Mouse (Mus musculus) intestine, embryonic 16.5 days (tissue): ENCODE measurements at regions not wholly inside any gene's neighbourhood (a gene's known extent, or its start where the extent isn't known, plus 50 kb on each side); places are given as distances from the start of the nearest gene placed in this dataset.

Experiments used
- ATAC-seq: fragments of 200-750 bp; cut with Nextera tagmentation; 2 replicates; pipeline ENCODE4 v1.8.0; 2017; ENCODE audit warnings: moderate TSS enrichment, moderate library complexity
- H3K27ac ChIP-seq: fragments of 300-500 bp; sonication (generic); 2 replicates; pipeline ENCODE4 v1.5.1; 2014; ENCODE audit warnings: mild to moderate bottlenecking, low read length
- H3K27me3 ChIP-seq: fragments of 300-500 bp; sonication (generic); replicated peaks from 2 replicates; pipeline ENCODE4 v1.6.1; 2014; ENCODE audit warnings: low read length, control low read depth, mixed read lengths; ENCODE audit not compliant: control insufficient read depth, insufficient read depth
- H3K36me3 ChIP-seq: fragments of 300-500 bp; sonication (generic); 2 replicates; pipeline ENCODE4 v1.6.1; 2014; ENCODE audit warnings: low read length, control low read depth; ENCODE audit not compliant: control insufficient read depth, insufficient read depth
- H3K4me1 ChIP-seq: fragments of 300-500 bp; sonication (generic); 2 replicates; pipeline ENCODE4 v1.6.1; 2014; ENCODE audit warnings: low read length, control low read depth, mixed read lengths; ENCODE audit not compliant: control insufficient read depth, insufficient read depth
- H3K4me2 ChIP-seq: fragments of 300-500 bp; sonication (generic); 2 replicates; pipeline ENCODE4 v1.6.1; 2014; ENCODE audit warnings: low read depth, low read length, control low read depth
- H3K4me3 ChIP-seq: fragments of 300-500 bp; sonication (generic); 2 replicates; pipeline ENCODE4 v1.5.1; 2014; ENCODE audit warnings: mild to moderate bottlenecking, low read length
- H3K9ac ChIP-seq: fragments of 300-500 bp; sonication (generic); 2 replicates; pipeline ENCODE4 v1.6.1; 2014; ENCODE audit warnings: low read depth, low read length
- H3K9me3 ChIP-seq: fragments of 300-500 bp; sonication (generic); 2 replicates; pipeline ENCODE4 v1.6.1; 2016; ENCODE audit warnings: low read length, control low read depth; ENCODE audit not compliant: control insufficient read depth
- WGBS: fragments of 180-500 bp; shearing (Covaris S2); extraction: QIAGEN DNeasy Blood & Tissue Kit; methylation state at CpG from one replicate; pipeline ENCODE4 v1.1.7; 2014; 5-methylcytosine and 5-hydroxymethylcytosine counted together

DNA sequence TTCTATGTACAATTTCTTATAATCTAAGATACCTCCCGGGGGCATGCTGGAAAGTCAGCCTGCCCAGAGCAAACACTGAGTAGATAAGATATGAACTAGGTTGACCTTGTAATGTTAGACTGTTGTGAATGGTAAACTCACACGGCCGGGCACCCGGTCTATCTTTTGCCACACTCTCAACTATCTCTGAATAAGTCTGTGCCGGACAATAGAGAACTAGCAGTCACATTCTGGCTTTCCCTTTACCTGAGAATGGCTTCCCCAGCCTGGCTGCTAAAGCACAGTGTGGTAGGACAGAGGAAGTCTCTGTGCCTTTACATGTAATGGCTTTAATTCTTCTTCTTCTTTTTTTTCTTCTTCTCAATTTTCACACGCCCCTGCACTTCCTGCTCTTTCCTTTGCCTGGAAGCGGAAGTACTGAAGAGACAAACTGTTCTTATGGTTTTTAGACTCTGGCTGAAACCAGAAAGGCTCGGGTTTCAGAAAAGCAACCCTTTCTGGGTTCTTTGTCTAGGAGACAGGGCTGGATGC is 148.7 kb downstream of the Pten start:
- WGBS = 44% methylated on average over 8 of the region's 8 CpGs
- Histone ChIP-seq H3K27ac (peak overlapping the region; percentile 35), H3K4me2 (peak overlapping the region; percentile 32; the same call in 1 of the 2 replicates)

DNA sequence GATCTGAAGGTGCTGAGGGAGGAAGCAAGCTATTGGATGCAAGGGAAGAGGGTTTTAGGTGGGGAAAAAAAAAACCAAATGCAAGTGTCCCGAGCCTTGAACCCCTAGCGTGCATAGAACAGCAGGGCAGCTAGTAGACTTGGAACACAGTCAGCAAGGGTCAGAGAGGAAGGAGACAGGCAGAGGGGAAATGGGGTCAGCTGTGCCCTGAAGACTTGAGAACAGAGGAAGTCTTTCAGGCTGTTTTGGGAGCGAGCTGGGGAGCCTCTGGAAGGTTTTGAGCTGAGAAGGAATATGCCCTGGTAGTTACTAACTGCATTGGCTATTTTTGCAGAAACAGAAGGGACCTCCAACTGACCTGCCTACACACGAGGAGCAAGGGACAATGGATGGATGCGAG is 149.5 kb downstream of the Pten start:
- H3K4me1 ChIP-seq = peaks cover 7% of the 10 kb centered on the region
- no peaks in the 10 kb centered on the region for H3K9me3 ChIP-seq
- no peaks in the 10 kb centered on the region for H3K36me3 ChIP-seq
- H3K4me2 ChIP-seq = no peak overlapping the region
- H3K27ac ChIP-seq = no peak overlapping the region
- no peak for ATAC-seq
- H3K27me3 ChIP-seq = no peaks in the 10 kb centered on the region
- 71% methylated on average over 5 of the region's 5 CpGs for WGBS
- H3K9ac ChIP-seq = no peak overlapping the region
- no peak overlapping the region for H3K4me3 ChIP-seq

More for the DNA sequence above, 148.7 kb downstream of the Pten start:
- Histone ChIP-seq H3K27me3 (no peaks in the 10 kb centered on the region), H3K9ac (no peak overlapping the region), H3K9me3 (no peaks in the 10 kb centered on the region), H3K36me3 (no peaks in the 10 kb centered on the region), H3K4me3 (no peak overlapping the region), H3K4me1 (peaks cover 7% of the 10 kb centered on the region)
- ATAC-seq = peak; percentile 65

DNA sequence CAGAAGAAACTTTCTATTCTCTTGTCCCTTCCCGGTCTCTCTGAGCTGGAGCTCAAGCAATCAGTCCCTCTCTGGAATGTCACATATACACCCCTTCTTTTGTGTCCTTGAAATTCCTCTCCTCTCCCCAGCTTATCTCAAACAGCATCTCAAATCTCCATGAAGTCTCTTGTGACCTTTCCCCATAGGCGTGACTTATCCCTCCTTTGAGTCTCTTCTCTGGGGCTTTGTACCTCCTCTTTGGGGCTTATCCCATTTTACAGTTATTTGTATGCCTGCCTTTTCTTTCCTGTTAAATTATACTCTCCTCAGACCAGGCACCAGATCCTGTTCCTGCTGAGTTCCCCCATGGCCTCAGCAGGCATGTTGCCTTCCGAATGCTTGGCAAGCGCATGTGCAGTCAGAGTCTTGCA is 152.8 kb downstream of the Pten start:
- Histone ChIP-seq H3K4me1 (no peaks in the 10 kb centered on the region; the same call in none of the 2 replicates), H3K36me3 (no peaks in the 10 kb centered on the region), H3K9ac (no peak overlapping the region), H3K27me3 (no peaks in the 10 kb centered on the region), H3K27ac (no peak overlapping the region), H3K4me3 (no peak overlapping the region), H3K4me2 (no peak overlapping the region), H3K9me3 (no peaks in the 10 kb centered on the region)
- 70% methylated on average over 4 of the region's 4 CpGs for WGBS
- no peak for ATAC-seq

DNA sequence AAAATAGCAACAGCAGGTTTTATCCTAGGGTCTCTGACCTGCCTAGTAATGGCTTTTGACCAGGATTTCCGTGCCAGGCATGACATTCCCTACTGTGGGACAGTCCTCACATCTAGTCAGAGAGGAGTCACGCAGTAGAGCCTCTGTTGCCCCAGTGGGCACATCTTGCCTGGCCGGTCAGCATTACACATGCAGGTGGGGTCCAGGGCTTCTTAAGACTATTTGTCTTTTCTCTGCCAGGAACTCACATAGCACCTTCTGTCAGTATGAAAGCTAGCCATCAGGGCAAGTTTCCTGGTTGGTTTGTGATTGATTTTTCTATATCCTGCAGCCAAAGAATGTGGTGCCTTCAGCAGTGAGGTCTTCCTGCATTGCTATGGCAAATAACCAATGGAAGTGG is 155.0 kb downstream of the Pten start:
- H3K4me2 ChIP-seq = no peak overlapping the region
- no peaks in the 10 kb centered on the region for H3K4me1 ChIP-seq
- H3K27me3 ChIP-seq = no peaks in the 10 kb centered on the region
- H3K9ac ChIP-seq = no peak overlapping the region
- H3K27ac ChIP-seq = no peak overlapping the region
- ATAC-seq = no peak
- H3K4me3 ChIP-seq = no peak overlapping the region
- 84% methylated on average over 3 of the region's 3 CpGs for WGBS
- H3K9me3 ChIP-seq = no peaks in the 10 kb centered on the region
- H3K36me3 ChIP-seq = no peaks in the 10 kb centered on the region

DNA sequence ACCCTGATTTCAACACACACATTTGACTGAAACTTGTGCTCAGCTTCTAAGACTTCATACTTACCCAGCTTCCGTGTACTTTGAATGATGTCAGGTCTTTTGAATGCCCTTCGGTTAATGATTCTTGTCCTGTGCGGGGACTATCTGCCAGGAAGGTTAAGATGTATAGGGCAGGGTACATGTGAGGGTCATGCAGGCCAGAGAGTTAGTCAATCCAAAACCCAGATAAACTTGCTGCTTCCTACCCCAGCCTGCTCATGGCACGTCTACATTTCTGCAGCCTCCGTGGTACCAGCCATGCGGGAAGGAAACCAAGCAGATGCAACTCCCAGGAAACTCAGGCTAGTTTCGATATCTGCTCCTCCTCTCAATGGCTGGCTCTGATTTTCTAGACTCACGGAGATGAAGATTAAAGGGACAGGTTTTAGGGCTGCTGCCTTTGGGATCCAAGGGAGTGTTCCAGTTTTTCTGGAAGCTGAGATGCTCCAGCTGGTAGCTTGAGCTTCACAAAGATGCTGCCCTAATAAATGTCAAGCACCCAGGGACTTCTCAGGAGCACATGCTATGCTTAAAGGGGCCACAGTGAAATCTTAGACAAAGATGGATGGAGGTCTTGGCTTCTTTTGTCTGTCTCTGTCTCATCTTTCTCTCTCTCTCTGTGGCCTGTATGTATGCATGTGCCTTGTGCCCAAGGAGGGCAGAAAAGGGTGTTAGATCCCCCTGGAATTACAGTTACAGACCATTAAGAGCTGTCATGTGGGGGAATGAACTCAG is 159.4 kb downstream of the Pten start:
- Histone ChIP-seq H3K9me3 (no peaks in the 10 kb centered on the region), H3K4me3 (no peak overlapping the region), H3K4me1 (no peaks in the 10 kb centered on the region), H3K36me3 (no peaks in the 10 kb centered on the region), H3K27ac (no peak overlapping the region), H3K4me2 (no peak overlapping the region), H3K27me3 (no peaks in the 10 kb centered on the region), H3K9ac (no peak overlapping the region)
- WGBS = 65% methylated on average over 8 of the region's 8 CpGs
- peak; percentile 60; the same call in 1 of the 2 replicates for ATAC-seq

DNA sequence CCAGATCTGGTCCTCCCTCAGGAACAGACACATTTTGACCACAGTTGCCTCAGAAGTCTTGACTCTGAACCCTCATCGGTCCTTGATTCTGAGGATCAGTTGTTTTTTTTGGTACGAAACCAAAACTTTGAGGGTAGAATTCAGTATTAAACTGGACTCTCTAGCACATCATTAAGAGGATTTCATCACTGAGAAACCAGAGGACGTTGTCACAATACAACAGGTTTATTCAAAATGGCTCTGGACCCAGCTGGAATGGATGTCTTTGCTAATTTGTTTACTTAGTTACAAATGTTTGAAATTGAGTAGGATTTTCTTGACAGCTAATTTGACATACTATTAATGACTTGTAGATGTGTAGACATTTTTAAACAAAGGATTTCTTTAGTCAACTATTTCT is 163.7 kb downstream of the Pten start:
- no peaks in the 10 kb centered on the region for H3K27me3 ChIP-seq
- no peak overlapping the region for H3K4me3 ChIP-seq
- no peak overlapping the region for H3K9ac ChIP-seq
- no peaks in the 10 kb centered on the region for H3K9me3 ChIP-seq
- H3K4me1 ChIP-seq = no peaks in the 10 kb centered on the region
- ATAC-seq = no peak
- 77% methylated on average over 3 of the region's 3 CpGs for WGBS
- no peak overlapping the region for H3K27ac ChIP-seq
- no peak overlapping the region for H3K4me2 ChIP-seq
- H3K36me3 ChIP-seq = no peaks in the 10 kb centered on the region

DNA sequence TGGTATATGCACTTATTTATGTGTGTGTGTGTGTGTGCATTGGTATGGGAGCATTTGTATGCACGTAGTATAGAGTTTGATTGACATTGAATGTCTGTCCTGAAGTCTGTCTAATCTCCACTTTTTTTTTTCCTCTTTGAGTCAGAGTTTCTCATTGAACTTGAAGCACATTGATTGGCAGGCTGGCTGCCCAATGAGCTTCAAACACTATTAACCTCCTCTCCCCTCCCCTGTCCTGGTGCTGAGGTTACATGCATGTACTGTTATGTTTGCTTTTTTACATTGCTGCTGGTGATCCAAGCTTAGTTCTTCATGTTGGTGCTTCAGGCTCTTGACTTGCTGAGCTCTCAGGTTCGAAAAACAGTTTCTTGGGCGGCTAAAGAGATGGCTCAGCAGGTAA is 166.6 kb downstream of the Pten start:
- 93% methylated on average over 3 of the region's 3 CpGs for WGBS
- Histone ChIP-seq H3K4me1 (no peaks in the 10 kb centered on the region), H3K27me3 (no peaks in the 10 kb centered on the region), H3K36me3 (no peaks in the 10 kb centered on the region), H3K4me3 (no peak overlapping the region), H3K9me3 (no peaks in the 10 kb centered on the region), H3K9ac (no peak overlapping the region), H3K27ac (no peak overlapping the region), H3K4me2 (no peak overlapping the region)
- no peak for ATAC-seq

DNA sequence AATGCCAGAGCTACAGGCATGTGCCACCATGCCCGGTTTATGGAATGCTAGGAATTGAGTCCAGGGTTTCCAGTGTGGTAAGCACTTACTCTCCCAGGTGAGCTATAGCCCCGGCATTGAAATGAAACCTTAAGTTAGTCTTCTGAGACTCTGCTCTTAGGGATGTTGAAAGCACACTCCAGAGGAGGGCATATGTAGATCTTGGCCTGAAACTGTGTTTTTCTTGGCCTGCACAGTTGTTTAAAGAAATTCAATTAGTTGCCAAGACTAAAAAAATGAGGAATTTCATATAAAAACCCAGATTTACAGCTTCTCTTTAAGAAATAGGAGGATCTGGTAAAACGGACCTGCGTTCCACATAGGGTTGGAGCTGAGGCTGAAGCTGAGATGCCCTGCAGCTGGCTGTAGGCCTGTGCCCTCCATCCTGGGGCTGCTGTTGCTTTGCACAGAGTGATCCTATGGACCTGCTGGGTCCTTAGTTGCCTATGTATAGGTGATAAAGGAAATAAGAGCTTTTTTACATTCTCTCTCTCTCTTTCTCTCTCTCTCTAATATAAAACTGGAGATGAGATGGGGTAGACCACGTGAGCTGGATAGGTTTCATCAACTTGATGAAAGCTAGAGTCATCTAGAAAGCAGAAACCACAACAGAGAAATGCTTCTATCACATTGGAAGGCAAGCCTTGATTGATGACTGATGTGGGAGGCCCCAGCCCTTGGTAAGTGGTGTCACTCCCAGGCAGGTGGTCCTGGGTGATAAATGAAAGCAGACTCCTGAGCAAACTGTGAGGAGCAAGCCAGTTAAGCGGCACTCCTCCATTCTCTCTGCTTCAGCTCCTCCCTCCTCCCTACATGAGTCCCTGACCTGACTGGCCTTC is 168.6 kb downstream of the Pten start:
- Histone ChIP-seq H3K4me2 (no peak overlapping the region), H3K27me3 (no peaks in the 10 kb centered on the region), H3K9me3 (no peaks in the 10 kb centered on the region), H3K36me3 (no peaks in the 10 kb centered on the region), H3K4me3 (no peak overlapping the region), H3K9ac (no peak overlapping the region), H3K4me1 (no peaks in the 10 kb centered on the region), H3K27ac (no peak overlapping the region)
- no peak for ATAC-seq
- WGBS = 61% methylated on average over 6 of the region's 6 CpGs

DNA sequence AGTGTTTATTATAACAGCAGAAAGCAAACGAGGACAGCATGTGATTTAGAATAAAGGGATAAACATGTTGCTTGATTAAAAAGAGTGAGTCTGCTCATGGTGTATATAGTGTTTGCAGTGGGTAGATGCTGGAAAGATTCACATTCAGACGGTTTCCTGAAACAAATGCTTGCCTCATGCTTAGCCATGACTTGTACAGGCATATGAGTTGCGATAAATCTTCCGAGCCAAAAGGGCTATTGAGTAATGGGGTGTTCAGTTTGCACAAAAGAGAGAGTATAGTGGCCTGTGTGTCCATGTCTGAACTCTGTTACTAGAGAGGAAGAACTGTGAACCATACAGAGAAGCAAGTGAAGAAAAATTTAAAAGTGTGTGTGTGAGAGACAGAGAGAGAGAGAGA is 169.3 kb downstream of the Pten start:
- H3K27ac ChIP-seq = no peak overlapping the region
- H3K27me3 ChIP-seq = no peaks in the 10 kb centered on the region
- H3K4me2 ChIP-seq = no peak overlapping the region
- H3K4me3 ChIP-seq = no peak overlapping the region
- 77% methylated on average over 4 of the region's 4 CpGs for WGBS
- no peaks in the 10 kb centered on the region for H3K4me1 ChIP-seq
- no peak for ATAC-seq
- no peaks in the 10 kb centered on the region for H3K9me3 ChIP-seq
- no peak overlapping the region for H3K9ac ChIP-seq
- H3K36me3 ChIP-seq = no peaks in the 10 kb centered on the region
